Mouse (Mus musculus) liver, embryonic 12.5 days (tissue): ENCODE measurements around the gene 4933424G06Rik. TPM values are rescaled to one million over a fixed set of nuclear protein-coding genes. Genes with fewer than 3 reads are reported as not detected.

ENCODE experiments used
- microRNA-seq: library from miRNA; unstranded; fragments of <30 nt; microRNA quantifications from one replicate; pipeline ENCODE4, GENCODE M21; 2017
- polyA plus RNA-seq: library from polyadenylated mRNA; unstranded; fragments of >200 nt; fragmentation: Nextera tagmentation; extraction: Ambion mirVana; gene quantifications from 2 replicates; pipeline ENCODE4 v1.2.1, GENCODE M21; 2016

The 4933424G06Rik gene
- polyA plus RNA-seq, 1 experiment from 2014 or later, result 0.11 TPM

Small RNA genes within 50 kb of the gene (microRNA-seq; reads per million reads assigned to microRNA genes)
- gene Gm24133, result not detected

Other genes with a start within 250 kb of the 4933424G06Rik start
- 3.8 and 4.0 TPM in 2 replicates for gene Cnnm4, start 238.5 kb upstream of the 4933424G06Rik start, polyA plus RNA-seq
- 1.3 and 1.5 TPM in 2 replicates for gene Cnnm3, start 198.3 kb upstream of the 4933424G06Rik start, polyA plus RNA-seq
- 4.0 and 6.9 TPM in 2 replicates for gene Ankrd23, start 173.3 kb upstream of the 4933424G06Rik start, polyA plus RNA-seq
- 0.15 and 0.29 TPM in 2 replicates for gene Gm42417, start 170.7 kb upstream of the 4933424G06Rik start, polyA plus RNA-seq
- 9.0 and 10.5 TPM in 2 replicates for gene Ankrd39, start 162.7 kb upstream of the 4933424G06Rik start, polyA plus RNA-seq
- gene Sema4c, start 151.8 kb upstream of the 4933424G06Rik start, polyA plus RNA-seq, result 3.9 TPM in 2 replicates
- gene Fam178b, start 27.0 kb upstream of the 4933424G06Rik start, polyA plus RNA-seq, result 0.20 TPM in 1 of 2 replicates, not detected in the other
- gene Cox5b, start 18.7 kb upstream of the 4933424G06Rik start, polyA plus RNA-seq, result 527 and 538 TPM in 2 replicates
- 47.2 and 47.9 TPM in 2 replicates for gene Actr1b, start 4.3 kb downstream of the 4933424G06Rik start, polyA plus RNA-seq
- gene Zap70, start 51.6 kb downstream of the 4933424G06Rik start, polyA plus RNA-seq, result not detected in 2 replicates
- gene Tmem131, start 233.5 kb downstream of the 4933424G06Rik start, polyA plus RNA-seq, result 14.9 and 15.4 TPM in 2 replicates